Mouse (Mus musculus) neural tube, embryonic 12.5 days (tissue): Measurements from ENCODE around the gene Rem1. TPM values are rescaled to one million over a fixed set of nuclear protein-coding genes. Genes with fewer than 3 reads are reported as not detected.
"Not testable (repeated sequence)": the region's sequence is repeated elsewhere in the genome, so short reads cannot be mapped to it uniquely, and the experiment has no call there.

Experiments used
- ATAC-seq: fragments of 200-750 bp; cut with Nextera tagmentation; 2 replicates; pipeline ENCODE4 v1.8.0; 2017; ENCODE audit warnings: low read depth, mild to moderate bottlenecking, moderate TSS enrichment, moderate library complexity; ENCODE audit not compliant: low FRiP score
- H3K27ac ChIP-seq: fragments of 300-500 bp; sonication (generic); 2 replicates; pipeline ENCODE4 v1.5.1; 2016
- H3K27me3 ChIP-seq: fragments of 300-500 bp; sonication (generic); replicated peaks from 2 replicates; pipeline ENCODE4 v1.6.1; 2016; ENCODE audit warnings: mild to moderate bottlenecking
- H3K36me3 ChIP-seq: fragments of 300-500 bp; sonication (generic); 2 replicates; pipeline ENCODE4 v1.6.1; 2016; ENCODE audit warnings: mild to moderate bottlenecking
- H3K4me1 ChIP-seq: fragments of 300-500 bp; sonication (generic); 2 replicates; pipeline ENCODE4 v1.6.1; 2016
- H3K4me2 ChIP-seq: fragments of 300-500 bp; sonication (generic); replicated peaks from 2 replicates; pipeline ENCODE4 v1.6.1; 2016; ENCODE audit warnings: mild to moderate bottlenecking
- H3K4me3 ChIP-seq: fragments of 300-500 bp; sonication (generic); 2 replicates; pipeline ENCODE4 v1.5.1; 2016
- H3K9ac ChIP-seq: fragments of 300-500 bp; sonication (generic); 2 replicates; pipeline ENCODE4 v1.6.1; 2016; ENCODE audit warnings: mild to moderate bottlenecking
- H3K9me3 ChIP-seq: fragments of 300-500 bp; sonication (generic); 2 replicates; pipeline ENCODE4 v1.6.1; 2016; ENCODE audit warnings: mild to moderate bottlenecking
- WGBS: fragments of 180-500 bp; shearing (Covaris S2); methylation state at CpG from one replicate; pipeline ENCODE4 v1.1.7; 2016; 5-methylcytosine and 5-hydroxymethylcytosine counted together
- polyA plus RNA-seq: library from polyadenylated mRNA; unstranded; fragments of >200 nt; fragmentation: Nextera tagmentation; extraction: Ambion mirVana; gene quantifications from 2 replicates; pipeline ENCODE4 v1.2.1, GENCODE M21; 2016

Gene Rem1
- polyA plus RNA-seq, 1 experiment from 2014 or later: 0.30 TPM

- Histone ChIP-seq H3K36me3 (no peaks in the 10 kb centered on the region), H3K27me3 (peaks cover 8% of the 10 kb centered on the region; the same call in 1 of the 2 replicates), H3K9ac (no peak overlapping the region), H3K4me3 (no peak overlapping the region), H3K9me3 (no peaks in the 10 kb centered on the region), H3K27ac (no peak overlapping the region), H3K4me1 (peaks cover 5% of the 10 kb centered on the region), H3K4me2 (no peak overlapping the region)
- WGBS: 79% methylated on average over 29 of the region's 29 CpGs
- no peak for ATAC-seq
Observed at GRCm38 (mm10) chr2:152634311-152634710, 7.6 kb downstream of the Rem1 start.

- WGBS: 82% methylated on average over 23 of the region's 23 CpGs
- no peaks in the 10 kb centered on the region for H3K36me3 ChIP-seq
- H3K4me3 ChIP-seq: no peak overlapping the region
- H3K27ac ChIP-seq: no peak overlapping the region
- peaks cover 12% of the 10 kb centered on the region for H3K4me1 ChIP-seq
- no peaks in the 10 kb centered on the region for H3K9me3 ChIP-seq
- 0 out of 2 replicates have a peak, but pooled peaks cover 3% of the 10 kb centered on the region for H3K27me3 ChIP-seq
- H3K4me2 ChIP-seq: no peak overlapping the region
- no peak overlapping the region for H3K9ac ChIP-seq
- no peak for ATAC-seq
Observed at GRCm38 (mm10) chr2:152636246-152637005, 9.7 kb downstream of the Rem1 start.

GRCm38 (mm10) chr2:152637006-152637322, 10.2 kb downstream of the Rem1 start:
- H3K36me3 ChIP-seq: no peaks in the 10 kb centered on the region
- H3K9me3 ChIP-seq: no peaks in the 10 kb centered on the region
- H3K4me1 ChIP-seq: peaks cover 12% of the 10 kb centered on the region
- H3K27ac ChIP-seq: no peak overlapping the region
- H3K9ac ChIP-seq: no peak overlapping the region
- H3K4me2 ChIP-seq: no peak overlapping the region
- no peak overlapping the region for H3K4me3 ChIP-seq
- WGBS: 85% methylated on average over 6 of the region's 6 CpGs
- H3K27me3 ChIP-seq: 0 out of 2 replicates have a peak, but pooled peaks cover 3% of the 10 kb centered on the region
- ATAC-seq: no peak

- Histone ChIP-seq H3K36me3 (no peaks in the 10 kb centered on the region), H3K4me1 (peaks cover 12% of the 10 kb centered on the region), H3K9ac (no peak overlapping the region), H3K4me3 (no peak overlapping the region), H3K27ac (no peak overlapping the region), H3K27me3 (0 out of 2 replicates have a peak, but pooled peaks cover 3% of the 10 kb centered on the region), H3K9me3 (no peaks in the 10 kb centered on the region), H3K4me2 (no peak overlapping the region)
- 88% methylated on average over 4 of the region's 4 CpGs for WGBS
- no peak for ATAC-seq
Observed at GRCm38 (mm10) chr2:152637381-152637780, 10.6 kb downstream of the Rem1 start.

GRCm38 (mm10) chr2:152638865-152639264, 12.1 kb downstream of the Rem1 start:
- H3K36me3 ChIP-seq: no peaks in the 10 kb centered on the region
- no peak for ATAC-seq
- no peak overlapping the region for H3K4me3 ChIP-seq
- no peaks in the 10 kb centered on the region for H3K9me3 ChIP-seq
- H3K27ac ChIP-seq: no peak overlapping the region
- no peak overlapping the region for H3K4me2 ChIP-seq
- no peak overlapping the region for H3K9ac ChIP-seq
- H3K4me1 ChIP-seq: peaks cover 12% of the 10 kb centered on the region
- H3K27me3 ChIP-seq: 0 out of 2 replicates have a peak, but pooled peaks cover 3% of the 10 kb centered on the region
- WGBS: 54% methylated on average over 6 of the region's 6 CpGs

- Histone ChIP-seq H3K4me3 (no peak overlapping the region), H3K4me2 (peak overlapping the region; percentile 26), H3K36me3 (no peaks in the 10 kb centered on the region), H3K27ac (no peak overlapping the region), H3K9me3 (no peaks in the 10 kb centered on the region), H3K4me1 (peaks cover 12% of the 10 kb centered on the region), H3K9ac (no peak overlapping the region), H3K27me3 (no peaks in the 10 kb centered on the region)
- peak; percentile 66 for ATAC-seq
- WGBS: 12% methylated on average over 11 of the region's 11 CpGs
Observed at GRCm38 (mm10) chr2:152639406-152640113, 12.8 kb downstream of the Rem1 start.

GRCm38 (mm10) chr2:152652901-152653620, 26.3 kb downstream of the Rem1 start:
- H3K9ac ChIP-seq: no peak overlapping the region
- no peak overlapping the region for H3K27ac ChIP-seq
- ATAC-seq: no peak
- no peaks in the 10 kb centered on the region for H3K9me3 ChIP-seq
- H3K4me2 ChIP-seq: no peak overlapping the region
- H3K36me3 ChIP-seq: no peaks in the 10 kb centered on the region
- WGBS: 75% methylated on average over 10 of the region's 10 CpGs
- H3K4me3 ChIP-seq: no peak overlapping the region
- no peaks in the 10 kb centered on the region for H3K27me3 ChIP-seq
- peaks cover 8% of the 10 kb centered on the region; the same call in 1 of the 2 replicates for H3K4me1 ChIP-seq

GRCm38 (mm10) chr2:152653874-152654715, 27.3 kb downstream of the Rem1 start:
- H3K27ac ChIP-seq: peak overlapping the region; percentile 57
- peaks cover 8% of the 10 kb centered on the region; the same call in 1 of the 2 replicates for H3K4me1 ChIP-seq
- peak overlapping the region; percentile 30 for H3K4me2 ChIP-seq
- no peaks in the 10 kb centered on the region for H3K36me3 ChIP-seq
- H3K27me3 ChIP-seq: no peaks in the 10 kb centered on the region
- peak; percentile 85 for ATAC-seq
- no peak overlapping the region for H3K9ac ChIP-seq
- H3K4me3 ChIP-seq: no peak overlapping the region
- 54% methylated on average over 14 of the region's 14 CpGs for WGBS
- no peaks in the 10 kb centered on the region for H3K9me3 ChIP-seq

- 65% methylated on average over 10 of the region's 10 CpGs for WGBS
- Histone ChIP-seq H3K36me3 (no peaks in the 10 kb centered on the region), H3K4me3 (no peak overlapping the region), H3K4me1 (peaks cover 8% of the 10 kb centered on the region; the same call in 1 of the 2 replicates), H3K27me3 (no peaks in the 10 kb centered on the region), H3K9me3 (no peaks in the 10 kb centered on the region), H3K27ac (no peak overlapping the region), H3K4me2 (no peak overlapping the region), H3K9ac (no peak overlapping the region)
- ATAC-seq: no peak
Observed at GRCm38 (mm10) chr2:152657398-152657797, 30.6 kb downstream of the Rem1 start.

GRCm38 (mm10) chr2:152661163-152661562, 34.4 kb downstream of the Rem1 start:
- WGBS: 84% methylated on average over 6 of the region's 6 CpGs
- H3K4me3 ChIP-seq: no peak overlapping the region
- ATAC-seq: no peak

GRCm38 (mm10) chr2:152666191-152666590, 39.4 kb downstream of the Rem1 start:
- not testable (repeated sequence) for H3K36me3 ChIP-seq, H3K4me3 ChIP-seq, H3K4me1 ChIP-seq, H3K27me3 ChIP-seq, H3K9me3 ChIP-seq, H3K9ac ChIP-seq, H3K27ac ChIP-seq, H3K4me2 ChIP-seq, ATAC-seq
- 78% methylated on average over 3 of the region's 3 CpGs for WGBS

More at GRCm38 (mm10) chr2:152661163-152661562, 34.4 kb downstream of the Rem1 start:
- no peaks in the 10 kb centered on the region for H3K36me3 ChIP-seq
- H3K27me3 ChIP-seq: no peaks in the 10 kb centered on the region
- H3K27ac ChIP-seq: no peak overlapping the region
- H3K9ac ChIP-seq: no peak overlapping the region
- H3K9me3 ChIP-seq: no peaks in the 10 kb centered on the region
- H3K4me1 ChIP-seq: no peaks in the 10 kb centered on the region
- H3K4me2 ChIP-seq: no peak overlapping the region
